Mouse (Mus musculus): Measurements from ENCODE around the gene Rab11fip4.

The Rab11fip4 gene

GRCm38 (mm10) chr11:79652921-79653575 lies 62.0 kb downstream of the Rab11fip4 start:
- no peak for DNase-seq (ENCODE audit: low spot score in 2 of 2)

- DNase-seq (ENCODE audit: low spot score in 2 of 2) = no peak
Observed at GRCm38 (mm10) chr11:79654407-79654831, 63.4 kb downstream of the Rab11fip4 start.

- DNase-seq (ENCODE audit: low spot score in 2 of 2) = no peak
Observed at GRCm38 (mm10) chr11:79655592-79655991, 64.6 kb downstream of the Rab11fip4 start.

- no peak for DNase-seq (ENCODE audit: low spot score in 2 of 2)
Observed at GRCm38 (mm10) chr11:79656491-79656890, 65.5 kb downstream of the Rab11fip4 start.

GRCm38 (mm10) chr11:79657053-79657452 lies 66.0 kb downstream of the Rab11fip4 start:
- DNase-seq (ENCODE audit: low spot score in 2 of 2) = no peak

- no peak for DNase-seq (ENCODE audit: low spot score in 2 of 2)
Observed at GRCm38 (mm10) chr11:79658205-79658825, 67.3 kb downstream of the Rab11fip4 start.

GRCm38 (mm10) chr11:79660361-79661205 lies 69.6 kb downstream of the Rab11fip4 start:
- DNase-seq (ENCODE audit: low spot score in 2 of 2) = peak; percentile 50 to 56

GRCm38 (mm10) chr11:79661877-79662545 lies 71.0 kb downstream of the Rab11fip4 start:
- DNase-seq (ENCODE audit: low spot score in 2 of 2) = no peak

- no peak for DNase-seq (ENCODE audit: low spot score in 2 of 2)
Observed at GRCm38 (mm10) chr11:79663158-79663557, 72.1 kb downstream of the Rab11fip4 start.

- no peak for DNase-seq (ENCODE audit: low spot score in 2 of 2)
Observed at GRCm38 (mm10) chr11:79663570-79663969, 72.6 kb downstream of the Rab11fip4 start.

- no peak for DNase-seq (ENCODE audit: low spot score in 2 of 2)
Observed at GRCm38 (mm10) chr11:79666544-79666943, 75.5 kb downstream of the Rab11fip4 start.

GRCm38 (mm10) chr11:79669210-79669609 lies 78.2 kb downstream of the Rab11fip4 start:
- no peak for DNase-seq (ENCODE audit: low spot score in 2 of 2)

GRCm38 (mm10) chr11:79669947-79670346 lies 78.9 kb downstream of the Rab11fip4 start:
- no peak for DNase-seq (ENCODE audit: low spot score in 2 of 2)

GRCm38 (mm10) chr11:79670411-79670945 lies 79.5 kb downstream of the Rab11fip4 start:
- DNase-seq (ENCODE audit: low spot score in 2 of 2) = no peak

- DNase-seq (ENCODE audit: low spot score in 2 of 2) = peak in 1 of 2 experiments; percentile 37
Observed at GRCm38 (mm10) chr11:79671668-79672281, 80.8 kb downstream of the Rab11fip4 start.

GRCm38 (mm10) chr11:79673072-79673471 lies 82.1 kb downstream of the Rab11fip4 start:
- DNase-seq (ENCODE audit: low spot score in 2 of 2) = no peak

GRCm38 (mm10) chr11:79673717-79674116 lies 82.7 kb downstream of the Rab11fip4 start:
- no peak for DNase-seq (ENCODE audit: low spot score in 2 of 2)

- no peak for DNase-seq (ENCODE audit: low spot score in 2 of 2)
Observed at GRCm38 (mm10) chr11:79674231-79674630, 83.2 kb downstream of the Rab11fip4 start.

GRCm38 (mm10) chr11:79674632-79675031 lies 83.6 kb downstream of the Rab11fip4 start:
- no peak for DNase-seq (ENCODE audit: low spot score in 2 of 2)

GRCm38 (mm10) chr11:79675285-79675684 lies 84.3 kb downstream of the Rab11fip4 start:
- DNase-seq (ENCODE audit: low spot score in 2 of 2) = no peak

GRCm38 (mm10) chr11:79675994-79676393 lies 85.0 kb downstream of the Rab11fip4 start:
- no peak for DNase-seq (ENCODE audit: low spot score in 2 of 2)
